Mouse (Mus musculus) forebrain, embryonic 12.5 days (tissue): ENCODE results near the gene Dock9. TPM values are rescaled to one million over a fixed set of nuclear protein-coding genes. Genes with fewer than 3 reads are reported as not detected.

Experiments
- ATAC-seq: fragments of 200-750 bp; cut with Nextera tagmentation; 2 replicates; pipeline ENCODE4 v1.8.0; 2017; ENCODE audit warnings: moderate TSS enrichment; ENCODE audit not compliant: low FRiP score
- H3K27ac ChIP-seq: fragments of 300-500 bp; sonication (generic); 2 replicates; pipeline ENCODE4 v1.5.1; 2016; ENCODE audit warnings: mild to moderate bottlenecking
- H3K27me3 ChIP-seq: fragments of 300-500 bp; sonication (generic); 2 replicates; pipeline ENCODE4 v1.6.1; 2016; ENCODE audit warnings: mild to moderate bottlenecking
- H3K36me3 ChIP-seq: fragments of 300-500 bp; sonication (generic); replicated peaks from 2 replicates; pipeline ENCODE4 v1.6.1; 2016; ENCODE audit warnings: mild to moderate bottlenecking
- H3K4me1 ChIP-seq: fragments of 300-500 bp; sonication (generic); 2 replicates; pipeline ENCODE4 v1.6.1; 2016
- H3K4me2 ChIP-seq: fragments of 300-500 bp; sonication (generic); 2 replicates; pipeline ENCODE4 v1.6.1; 2016; ENCODE audit warnings: mild to moderate bottlenecking, moderate library complexity
- H3K4me3 ChIP-seq: fragments of 300-500 bp; sonication (generic); replicated peaks from 2 replicates; pipeline ENCODE4 v1.5.1; 2016; ENCODE audit warnings: mild to moderate bottlenecking
- H3K9ac ChIP-seq: fragments of 300-500 bp; sonication (generic); 2 replicates; pipeline ENCODE4 v1.6.1; 2016; ENCODE audit warnings: mild to moderate bottlenecking
- H3K9me3 ChIP-seq: fragments of 300-500 bp; sonication (generic); 2 replicates; pipeline ENCODE4 v1.6.1; 2016
- WGBS: fragments of 180-500 bp; shearing (Covaris S2); methylation state at CpG from one replicate; pipeline ENCODE4 v1.1.7; 2016; 5-methylcytosine and 5-hydroxymethylcytosine counted together
- polyA plus RNA-seq: library from polyadenylated mRNA; unstranded; fragments of >200 nt; fragmentation: Nextera tagmentation; extraction: Ambion mirVana; gene quantifications from 2 replicates; pipeline ENCODE4 v1.2.1, GENCODE M21; 2016

The Dock9 gene
- polyA plus RNA-seq, 1 experiment from 2014 or later: 4.8 TPM

GRCm38 (mm10) chr14:121806791-121807190, 9.2 kb upstream of the Dock9 start:
- Histone ChIP-seq H3K27ac (no peak overlapping the region), H3K9ac (no peak overlapping the region), H3K4me2 (no peak overlapping the region), H3K4me3 (no peak overlapping the region), H3K36me3 (no peaks in the 10 kb centered on the region), H3K27me3 (no peaks in the 10 kb centered on the region), H3K4me1 (no peaks in the 10 kb centered on the region), H3K9me3 (peaks cover 7% of the 10 kb centered on the region)
- ATAC-seq: no peak
- WGBS: 74% methylated on average over 4 of the region's 4 CpGs

GRCm38 (mm10) chr14:121806316-121806715, 8.7 kb upstream of the Dock9 start:
- Histone ChIP-seq H3K27me3 (no peaks in the 10 kb centered on the region), H3K9me3 (peaks cover 7% of the 10 kb centered on the region), H3K27ac (no peak overlapping the region), H3K9ac (no peak overlapping the region), H3K4me1 (no peaks in the 10 kb centered on the region), H3K36me3 (no peaks in the 10 kb centered on the region), H3K4me3 (no peak overlapping the region), H3K4me2 (no peak overlapping the region)
- ATAC-seq: no peak
- 79% methylated on average over 3 of the region's 3 CpGs for WGBS

- Histone ChIP-seq H3K4me3 (no peak overlapping the region), H3K36me3 (no peaks in the 10 kb centered on the region), H3K4me2 (no peak overlapping the region), H3K27ac (no peak overlapping the region), H3K27me3 (no peaks in the 10 kb centered on the region), H3K9me3 (no peaks in the 10 kb centered on the region), H3K9ac (no peak overlapping the region), H3K4me1 (no peaks in the 10 kb centered on the region)
- no peak for ATAC-seq
- WGBS: 87% methylated on average over 4 of the region's 4 CpGs
Measured at GRCm38 (mm10) chr14:121804461-121804860, 6.8 kb upstream of the Dock9 start.

- no peaks in the 10 kb centered on the region for H3K9me3 ChIP-seq
- H3K36me3 ChIP-seq: no peaks in the 10 kb centered on the region
- H3K4me2 ChIP-seq: no peak overlapping the region
- peaks cover 19% of the 10 kb centered on the region for H3K27me3 ChIP-seq
- no peak overlapping the region for H3K9ac ChIP-seq
- H3K4me3 ChIP-seq: no peak overlapping the region
- WGBS: 20% methylated on average over 2 of the region's 2 CpGs
- H3K4me1 ChIP-seq: peaks cover 5% of the 10 kb centered on the region
- ATAC-seq: no peak
- no peak overlapping the region for H3K27ac ChIP-seq
Measured at GRCm38 (mm10) chr14:121800962-121801361, 3.3 kb upstream of the Dock9 start.

DNA sequence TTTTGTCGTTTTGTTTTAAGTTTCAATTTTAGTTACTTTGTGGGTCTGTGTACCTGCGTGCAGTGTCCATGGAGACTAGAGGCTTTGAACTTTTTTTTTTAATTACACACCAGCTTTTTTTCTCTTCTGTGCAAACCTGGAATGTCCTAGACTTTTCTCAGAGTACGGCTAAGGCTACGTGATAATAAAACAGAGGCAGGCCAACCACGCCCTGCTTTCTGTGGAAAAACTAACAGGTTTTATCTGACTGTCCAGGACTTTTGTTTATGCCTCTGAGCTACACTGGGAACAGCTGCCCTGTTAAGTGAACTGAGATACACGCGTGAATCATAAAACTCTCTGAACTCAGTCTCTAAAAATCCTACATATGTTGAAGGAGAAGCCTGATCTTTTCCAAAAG, 1.5 kb upstream of the Dock9 start:
- ATAC-seq: no peak
- Histone ChIP-seq H3K36me3 (no peaks in the 10 kb centered on the region), H3K9me3 (no peaks in the 10 kb centered on the region), H3K9ac (no peak overlapping the region), H3K27ac (no peak overlapping the region), H3K4me1 (peaks cover 5% of the 10 kb centered on the region), H3K4me2 (no peak overlapping the region), H3K27me3 (peaks cover 25% of the 10 kb centered on the region), H3K4me3 (no peak overlapping the region)
- WGBS: 82% methylated on average over 7 of the region's 7 CpGs

GRCm38 (mm10) chr14:121798411-121798799, 768 bp upstream of the Dock9 start:
- Histone ChIP-seq H3K4me2 (peak overlapping the region; percentile 90), H3K27ac (peak overlapping the region; percentile 74; the same call in 1 of the 2 replicates), H3K4me1 (peaks cover 5% of the 10 kb centered on the region), H3K9ac (peak overlapping the region; percentile 64), H3K27me3 (peaks cover 25% of the 10 kb centered on the region), H3K9me3 (no peaks in the 10 kb centered on the region), H3K36me3 (no peaks in the 10 kb centered on the region), H3K4me3 (peak overlapping the region; percentile 72)
- ATAC-seq: peak; percentile 94
- WGBS: 0% methylated on average over 22 of the region's 22 CpGs

- WGBS: 10% methylated on average over 28 of the region's 28 CpGs
- H3K4me1 ChIP-seq: peaks cover 5% of the 10 kb centered on the region
- 0 out of 2 replicates have a peak, but pooled peaks have one; percentile 1 for ATAC-seq
- peak overlapping the region; percentile 64 for H3K9ac ChIP-seq
- H3K27me3 ChIP-seq: peaks cover 25% of the 10 kb centered on the region
- H3K4me3 ChIP-seq: peak overlapping the region; percentile 72
- peak overlapping the region; percentile 90 for H3K4me2 ChIP-seq
- 0 out of 2 replicates have a peak overlapping the region, but pooled peaks have one; percentile 74 for H3K27ac ChIP-seq
- H3K36me3 ChIP-seq: no peaks in the 10 kb centered on the region
- H3K9me3 ChIP-seq: no peaks in the 10 kb centered on the region
Measured at GRCm38 (mm10) chr14:121796571-121797456, 823 bp downstream of the Dock9 start.

GRCm38 (mm10) chr14:121795536-121795935, 2.1 kb downstream of the Dock9 start:
- Histone ChIP-seq H3K27me3 (peaks cover 25% of the 10 kb centered on the region), H3K4me3 (no peak overlapping the region), H3K9ac (no peak overlapping the region), H3K4me2 (no peak overlapping the region), H3K4me1 (peaks cover 5% of the 10 kb centered on the region), H3K27ac (no peak overlapping the region), H3K36me3 (no peaks in the 10 kb centered on the region), H3K9me3 (no peaks in the 10 kb centered on the region)
- no peak for ATAC-seq
- 87% methylated on average over 7 of the region's 7 CpGs for WGBS

- Histone ChIP-seq H3K27me3 (peaks cover 25% of the 10 kb centered on the region), H3K4me1 (peaks cover 5% of the 10 kb centered on the region), H3K9me3 (no peaks in the 10 kb centered on the region), H3K36me3 (no peaks in the 10 kb centered on the region), H3K4me3 (no peak overlapping the region), H3K4me2 (no peak overlapping the region), H3K27ac (no peak overlapping the region), H3K9ac (no peak overlapping the region)
- WGBS: 78% methylated on average over 5 of the region's 5 CpGs
- ATAC-seq: no peak
Measured at GRCm38 (mm10) chr14:121793639-121794038, 4.0 kb downstream of the Dock9 start.

DNA sequence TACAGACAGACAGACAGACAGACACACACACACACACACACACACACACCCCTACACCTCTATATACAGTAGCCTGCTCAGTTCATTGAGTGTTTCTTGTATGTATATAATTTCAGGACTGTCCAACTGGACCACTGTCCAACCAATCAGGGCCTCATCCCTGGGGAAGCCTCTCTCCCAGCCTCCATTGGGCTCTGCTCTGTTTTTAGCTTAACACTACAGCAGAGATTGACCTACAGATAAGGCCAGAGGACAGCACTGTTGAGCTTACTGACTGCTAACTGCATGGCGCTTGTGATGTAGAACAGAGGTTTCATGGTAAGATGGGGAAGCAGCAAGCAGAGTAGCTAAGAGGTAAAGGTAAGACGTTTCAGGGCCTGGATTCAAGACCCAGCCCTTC, 5.7 kb downstream of the Dock9 start:
- no peak for ATAC-seq
- Histone ChIP-seq H3K27me3 (peaks cover 17% of the 10 kb centered on the region), H3K9me3 (no peaks in the 10 kb centered on the region), H3K4me3 (no peak overlapping the region), H3K27ac (no peak overlapping the region), H3K4me1 (peaks cover under 1% of the 10 kb centered on the region; the same call in 1 of the 2 replicates), H3K36me3 (no peaks in the 10 kb centered on the region), H3K4me2 (no peak overlapping the region), H3K9ac (no peak overlapping the region)
- 82% methylated on average over 2 of the region's 2 CpGs for WGBS

GRCm38 (mm10) chr14:121791112-121791511, 6.5 kb downstream of the Dock9 start:
- H3K4me3 ChIP-seq: no peak overlapping the region
- no peaks in the 10 kb centered on the region for H3K4me1 ChIP-seq
- no peaks in the 10 kb centered on the region for H3K36me3 ChIP-seq
- H3K9ac ChIP-seq: no peak overlapping the region
- WGBS: 87% methylated on average over 7 of the region's 7 CpGs
- no peak overlapping the region for H3K27ac ChIP-seq
- H3K4me2 ChIP-seq: no peak overlapping the region
- ATAC-seq: no peak
- H3K27me3 ChIP-seq: peaks cover 8% of the 10 kb centered on the region
- no peaks in the 10 kb centered on the region for H3K9me3 ChIP-seq

GRCm38 (mm10) chr14:121789273-121789672, 8.4 kb downstream of the Dock9 start:
- Histone ChIP-seq H3K27ac (no peak overlapping the region), H3K9me3 (no peaks in the 10 kb centered on the region), H3K4me1 (no peaks in the 10 kb centered on the region), H3K36me3 (no peaks in the 10 kb centered on the region), H3K4me2 (no peak overlapping the region), H3K27me3 (no peaks in the 10 kb centered on the region), H3K9ac (no peak overlapping the region), H3K4me3 (no peak overlapping the region)
- WGBS: 89% methylated on average over 3 of the region's 3 CpGs
- no peak for ATAC-seq

DNA sequence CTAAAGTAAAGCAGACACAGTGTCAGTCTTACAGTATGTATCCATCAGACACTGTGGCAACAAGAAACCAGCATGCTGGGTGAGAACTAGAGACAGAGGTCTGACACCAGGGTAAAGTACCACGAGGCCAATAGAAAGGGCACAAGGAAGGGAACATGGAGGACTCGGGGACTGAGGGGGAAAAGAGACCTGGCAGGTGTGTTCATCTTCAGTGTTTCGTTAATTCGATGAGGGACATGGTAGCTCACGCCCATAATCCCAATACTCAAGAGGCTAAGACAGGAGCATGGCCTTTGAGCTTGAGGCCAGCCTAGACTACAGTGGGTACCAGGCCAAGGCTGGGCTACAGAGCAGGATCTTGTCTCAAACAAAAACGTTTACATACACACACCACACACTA, 9.2 kb downstream of the Dock9 start:
- no peak overlapping the region for H3K27ac ChIP-seq
- no peak overlapping the region for H3K4me3 ChIP-seq
- H3K9me3 ChIP-seq: no peaks in the 10 kb centered on the region
- H3K4me2 ChIP-seq: no peak overlapping the region
- no peak for ATAC-seq
- no peaks in the 10 kb centered on the region for H3K36me3 ChIP-seq
- no peak overlapping the region for H3K9ac ChIP-seq
- no peaks in the 10 kb centered on the region for H3K27me3 ChIP-seq
- no peaks in the 10 kb centered on the region for H3K4me1 ChIP-seq
- 86% methylated on average over 6 of the region's 6 CpGs for WGBS
